In genomic region chr2:31371396-31371795, GRCm38 (mm10) we compare ENCODE assay signal across 15 mouse cellular contexts. TPM values are rescaled to one million over a fixed set of nuclear protein-coding genes. Genes with fewer than 3 reads are reported as not detected.
DNase-seq lines count a peak whose midpoint lies in the region; TF ChIP-seq lines count a peak whose summit lies in the region.
"Had no signal": no experiment of that assay in that cellular context is flagged by ENCODE, and none has a peak within 500 bp of the region (broad histone marks: within the 10 kb centered on the region; RNA-seq: fewer than 3 reads in every experiment).

No protein-coding gene starts in this region.

- no peak for TF ChIP-seq CTCF in kidney, adult 2 months (conservative IDR thresholded peaks at IDR 0.05; ENCODE audit: insufficient read depth, insufficient read length, low read depth, low read length)

- no peaks in the 10 kb centered on the region for H3K36me3 ChIP-seq in kidney, adult 2 months (ENCODE audit: control insufficient read depth, insufficient read depth, low read length)
- H3K36me3 ChIP-seq: embryonic facial prominence, embryonic 12.5 days; forebrain, embryonic 10.5 days; G1E; hindbrain, embryonic 13.5 days; liver, embryonic 13.5 days had no signal

- no peak overlapping the region for H3K4me3 ChIP-seq in kidney, adult 2 months (ENCODE audit: insufficient read depth, low read depth, low read length)
- H3K4me3 ChIP-seq: embryonic facial prominence, embryonic 12.5 days; forebrain, embryonic 10.5 days; hindbrain, embryonic 13.5 days; liver, embryonic 13.5 days had no signal

- peak; percentile 7 for DNase-seq in kidney, adult 11 months
- DNase-seq in kidney, adult 8-10 months, result no peak
- DNase-seq in gastrocnemius, postnatal 14 days, result peak; percentile 73
- peak; percentile 8 for DNase-seq in kidney, adult 2 months
- DNase-seq in lung, postnatal 14 days, result peak; percentile 29
- DNase-seq in cerebellum, adult 9-11 months, result no peak
- DNase-seq in embryo, embryonic 10.5 days (ENCODE audit: low spot score), result no peak
- DNase-seq in right cerebral cortex, adult 2 months (ENCODE audit: low spot score in 2 of 2), result no peak
- DNase-seq: cerebellum, adult 9-10 months; liver, embryonic 13.5 days; thymus, postnatal 4 days had no signal

- intact Hi-C loops in gastrocnemius, postnatal 14 days (cut with DNase I; ENCODE audit: low total_unique reads), result no loop called here

- no peaks in the 10 kb centered on the region for H3K27me3 ChIP-seq in kidney, adult 2 months (replicated peaks; ENCODE audit: control insufficient read depth, insufficient read depth, low read length)
- H3K27me3 ChIP-seq: embryonic facial prominence, embryonic 12.5 days; liver, embryonic 13.5 days had no signal

- TF ChIP-seq POLR2A in kidney, adult 2 months (IDR thresholded peaks at IDR 0.05; ENCODE audit: low read depth, low read length), result no peak

- WGBS in kidney, adult 2 months, result 54% methylated on average over 9 of the region's 9 CpGs

- H3K27ac ChIP-seq in kidney, adult 2 months (ENCODE audit: insufficient read depth, low read depth, low read length), result no peak overlapping the region
- H3K27ac ChIP-seq: embryonic facial prominence, embryonic 12.5 days; forebrain, embryonic 10.5 days; hindbrain, embryonic 13.5 days; liver, embryonic 13.5 days had no signal

- no peaks in the 10 kb centered on the region for H3K4me1 ChIP-seq in kidney, adult 2 months (ENCODE audit: control insufficient read depth, insufficient read depth, low read length)
- H3K4me1 ChIP-seq: embryonic facial prominence, embryonic 12.5 days; forebrain, embryonic 10.5 days; hindbrain, embryonic 13.5 days; liver, embryonic 13.5 days had no signal

RNA-seq across cellular contexts. Expression of gene Hmcn2, which starts 57.2 kb away (rescaled TPM):
- total RNA-seq in gastrocnemius, postnatal 14 days (2021), result 10 to 100 TPM; 44.0 to 45.2 TPM
- 14.3 and 16.4 TPM in 2 replicates for polyA plus RNA-seq in kidney, adult 2 months (2012; rRNA removed)
- polyA plus RNA-seq: forebrain, embryonic 10.5 days; G1E had no signal

Comparison
In these comparisons a context has a peak if more than half of its experiments do, and no peak if none do; other contexts are left out.
1. DNase-seq: peak in kidney, adult 11 months (single experiment), gastrocnemius, postnatal 14 days (single experiment), kidney, adult 2 months (single experiment) and lung, postnatal 14 days (single experiment); none in kidney, adult 8-10 months (0 of 2), cerebellum, adult 9-11 months (single experiment), embryo, embryonic 10.5 days (single experiment) and right cerebral cortex, adult 2 months (0 of 2).